Mouse (Mus musculus): Measurements from ENCODE around the gene Tppp2. TPM values are rescaled to one million over a fixed set of nuclear protein-coding genes. Genes with fewer than 3 reads are reported as not detected.

The Tppp2 gene
- polyA plus RNA-seq, 1 experiment from 2014 or later: not detected

GRCm38 (mm10) chr14:51895071-51895470, 23.2 kb upstream of the Tppp2 start:
- H3K4me1 ChIP-seq: peaks cover 14% of the 10 kb centered on the region
- H3K4me3 ChIP-seq: no peak overlapping the region
- no peaks in the 10 kb centered on the region for H3K9me3 ChIP-seq
- peaks cover 24% of the 10 kb centered on the region for H3K36me3 ChIP-seq
- no peak overlapping the region for H3K27ac ChIP-seq
- H3K27me3 ChIP-seq (ENCODE audit: insufficient read depth, poor library complexity, severe bottlenecking): no peaks in the 10 kb centered on the region
- WGBS: 76% methylated on average over 14 of the region's 14 CpGs
- DNase-seq (ENCODE audit: low spot score): no peak

GRCm38 (mm10) chr14:51896019-51896418, 22.2 kb upstream of the Tppp2 start:
- WGBS: 64% methylated on average over 6 of the region's 6 CpGs
- Histone ChIP-seq H3K9me3 (no peaks in the 10 kb centered on the region), H3K4me3 (no peak overlapping the region), H3K27ac (no peak overlapping the region), H3K36me3 (peaks cover 14% of the 10 kb centered on the region), H3K27me3 (ENCODE audit: insufficient read depth, poor library complexity, severe bottlenecking) (no peaks in the 10 kb centered on the region), H3K4me1 (peaks cover 14% of the 10 kb centered on the region)
- DNase-seq (ENCODE audit: low spot score): no peak

GRCm38 (mm10) chr14:51896539-51897170, 21.6 kb upstream of the Tppp2 start:
- Histone ChIP-seq H3K27me3 (ENCODE audit: insufficient read depth, poor library complexity, severe bottlenecking) (no peaks in the 10 kb centered on the region), H3K9me3 (no peaks in the 10 kb centered on the region), H3K27ac (no peak overlapping the region), H3K36me3 (peaks cover 8% of the 10 kb centered on the region), H3K4me3 (no peak overlapping the region), H3K4me1 (peaks cover 14% of the 10 kb centered on the region)
- 77% methylated on average over 8 of the region's 8 CpGs for WGBS
- DNase-seq (ENCODE audit: low spot score): no peak

- H3K4me3 ChIP-seq: no peak overlapping the region
- H3K4me1 ChIP-seq: peaks cover 10% of the 10 kb centered on the region
- DNase-seq (ENCODE audit: low spot score): no peak
- 90% methylated on average over 1 of the region's 1 CpGs for WGBS
- H3K27me3 ChIP-seq (ENCODE audit: insufficient read depth, poor library complexity, severe bottlenecking): no peaks in the 10 kb centered on the region
- H3K27ac ChIP-seq: no peak overlapping the region
- H3K9me3 ChIP-seq: no peaks in the 10 kb centered on the region
- H3K36me3 ChIP-seq: no peaks in the 10 kb centered on the region
These were observed 18.9 kb upstream of the Tppp2 start for GRCm38 (mm10) chr14:51899351-51899750.

GRCm38 (mm10) chr14:51902806-51903710, 15.2 kb upstream of the Tppp2 start:
- Histone ChIP-seq H3K4me1 (peaks cover 30% of the 10 kb centered on the region), H3K4me3 (no peak overlapping the region), H3K27ac (0 out of 2 replicates have a peak overlapping the region, but pooled peaks have one; percentile 38), H3K36me3 (peaks cover 22% of the 10 kb centered on the region), H3K9me3 (no peaks in the 10 kb centered on the region), H3K27me3 (ENCODE audit: insufficient read depth, poor library complexity, severe bottlenecking) (no peaks in the 10 kb centered on the region)
- 50% methylated on average over 9 of the region's 9 CpGs for WGBS
- peak; percentile 87 for DNase-seq (ENCODE audit: low spot score)

- Histone ChIP-seq H3K9me3 (no peaks in the 10 kb centered on the region), H3K36me3 (peaks cover 29% of the 10 kb centered on the region), H3K27me3 (ENCODE audit: insufficient read depth, poor library complexity, severe bottlenecking) (peaks cover 4% of the 10 kb centered on the region; the same call in 1 of the 2 replicates), H3K27ac (0 out of 2 replicates have a peak overlapping the region, but pooled peaks have one; percentile 38), H3K4me3 (no peak overlapping the region), H3K4me1 (peaks cover 30% of the 10 kb centered on the region)
- DNase-seq (ENCODE audit: low spot score): no peak
- WGBS: 86% methylated on average over 9 of the region's 9 CpGs
These were observed 14.4 kb upstream of the Tppp2 start for GRCm38 (mm10) chr14:51903782-51904181.

- H3K36me3 ChIP-seq: peaks cover 39% of the 10 kb centered on the region
- no peak overlapping the region for H3K4me3 ChIP-seq
- 70% methylated on average over 7 of the region's 7 CpGs for WGBS
- no peak for DNase-seq (ENCODE audit: low spot score)
- peaks cover 4% of the 10 kb centered on the region; the same call in 1 of the 2 replicates for H3K27me3 ChIP-seq (ENCODE audit: insufficient read depth, poor library complexity, severe bottlenecking)
- no peak overlapping the region for H3K27ac ChIP-seq
- H3K9me3 ChIP-seq: no peaks in the 10 kb centered on the region
- H3K4me1 ChIP-seq: peaks cover 30% of the 10 kb centered on the region
These were observed 13.5 kb upstream of the Tppp2 start for GRCm38 (mm10) chr14:51904706-51905105.

GRCm38 (mm10) chr14:51906102-51906501, 12.1 kb upstream of the Tppp2 start:
- WGBS: 73% methylated on average over 11 of the region's 11 CpGs
- DNase-seq (ENCODE audit: low spot score): no peak

GRCm38 (mm10) chr14:51911301-51911700, 6.9 kb upstream of the Tppp2 start:
- H3K27ac ChIP-seq: no peak overlapping the region
- 84% methylated on average over 10 of the region's 10 CpGs for WGBS
- H3K4me3 ChIP-seq: no peak overlapping the region
- peaks cover 45% of the 10 kb centered on the region for H3K4me1 ChIP-seq
- peaks cover 39% of the 10 kb centered on the region for H3K36me3 ChIP-seq
- DNase-seq (ENCODE audit: low spot score): no peak
- no peaks in the 10 kb centered on the region for H3K9me3 ChIP-seq
- peaks cover 12% of the 10 kb centered on the region; the same call in 1 of the 2 replicates for H3K27me3 ChIP-seq (ENCODE audit: insufficient read depth, poor library complexity, severe bottlenecking)

More at GRCm38 (mm10) chr14:51906102-51906501, 12.1 kb upstream of the Tppp2 start:
- Histone ChIP-seq H3K27me3 (ENCODE audit: insufficient read depth, poor library complexity, severe bottlenecking) (peaks cover 6% of the 10 kb centered on the region; the same call in 1 of the 2 replicates), H3K4me1 (peaks cover 30% of the 10 kb centered on the region), H3K36me3 (peaks cover 49% of the 10 kb centered on the region), H3K9me3 (no peaks in the 10 kb centered on the region), H3K27ac (no peak overlapping the region), H3K4me3 (no peak overlapping the region)

GRCm38 (mm10) chr14:51912391-51913061, 5.7 kb upstream of the Tppp2 start:
- no peak for DNase-seq (ENCODE audit: low spot score)
- Histone ChIP-seq H3K36me3 (peaks cover 37% of the 10 kb centered on the region), H3K27ac (peak overlapping the region; percentile 90), H3K9me3 (no peaks in the 10 kb centered on the region), H3K4me3 (peak overlapping the region; percentile 77), H3K27me3 (ENCODE audit: insufficient read depth, poor library complexity, severe bottlenecking) (peaks cover 12% of the 10 kb centered on the region; the same call in 1 of the 2 replicates), H3K4me1 (peaks cover 32% of the 10 kb centered on the region)
- 5% methylated on average over 14 of the region's 14 CpGs for WGBS

- Histone ChIP-seq H3K4me1 (peaks cover 28% of the 10 kb centered on the region), H3K27me3 (ENCODE audit: insufficient read depth, poor library complexity, severe bottlenecking) (peaks cover 9% of the 10 kb centered on the region; the same call in 1 of the 2 replicates), H3K27ac (peak overlapping the region; percentile 90), H3K9me3 (no peaks in the 10 kb centered on the region), H3K4me3 (peak overlapping the region; percentile 77), H3K36me3 (peaks cover 30% of the 10 kb centered on the region)
- peak; percentile 91 for DNase-seq (ENCODE audit: low spot score)
- under 1% methylated on average over 58 of the region's 58 CpGs for WGBS
These were observed 4.9 kb upstream of the Tppp2 start for GRCm38 (mm10) chr14:51913062-51913959.

All from heart, embryonic 10.5 days (tissue).